Mouse (Mus musculus) limb, embryonic 13.5 days (tissue): Measurements from ENCODE around the gene Cpsf3. TPM values are rescaled to one million over a fixed set of nuclear protein-coding genes. Genes with fewer than 3 reads are reported as not detected.

Experiments
- ATAC-seq: fragments of 200-750 bp; cut with Nextera tagmentation; 2 replicates; pipeline ENCODE4 v1.8.0; 2017; ENCODE audit warnings: low read depth, moderate number of reproducible peaks, moderate TSS enrichment; ENCODE audit not compliant: low FRiP score
- H3K27ac ChIP-seq: fragments of 300-500 bp; sonication (generic); 2 replicates; pipeline ENCODE4 v1.5.1; 2015; ENCODE audit warnings: inconsistent platforms, mild to moderate bottlenecking, moderate library complexity
- H3K27me3 ChIP-seq: fragments of 300-500 bp; sonication (generic); 2 replicates; pipeline ENCODE4 v1.6.1; 2015; ENCODE audit warnings: mild to moderate bottlenecking, inconsistent platforms
- H3K36me3 ChIP-seq: fragments of 300-500 bp; sonication (generic); 2 replicates; pipeline ENCODE4 v1.6.1; 2015; ENCODE audit warnings: inconsistent platforms, mild to moderate bottlenecking, moderate library complexity
- H3K4me1 ChIP-seq: fragments of 300-500 bp; sonication (generic); 2 replicates; pipeline ENCODE4 v1.6.1; 2015; ENCODE audit warnings: inconsistent platforms
- H3K4me2 ChIP-seq: fragments of 300-500 bp; sonication (generic); replicated peaks from 2 replicates; pipeline ENCODE4 v1.6.1; 2015; ENCODE audit warnings: inconsistent platforms, mild to moderate bottlenecking, moderate library complexity
- H3K4me3 ChIP-seq: fragments of 300-500 bp; sonication (generic); 2 replicates; pipeline ENCODE4 v1.5.1; 2015; ENCODE audit warnings: moderate library complexity, mild to moderate bottlenecking, inconsistent platforms
- H3K9ac ChIP-seq: fragments of 300-500 bp; sonication (generic); 2 replicates; pipeline ENCODE4 v1.6.1; 2015; ENCODE audit warnings: mild to moderate bottlenecking, inconsistent platforms
- H3K9me3 ChIP-seq: fragments of 300-500 bp; sonication (generic); 2 replicates; pipeline ENCODE4 v1.6.1; 2016; ENCODE audit warnings: inconsistent platforms
- WGBS: fragments of 180-500 bp; shearing (Covaris S2); methylation state at CpG from one replicate; pipeline ENCODE4 v1.1.7; 2015; 5-methylcytosine and 5-hydroxymethylcytosine counted together
- polyA plus RNA-seq: library from polyadenylated mRNA; unstranded; fragments of >200 nt; fragmentation: Nextera tagmentation; extraction: Ambion mirVana; gene quantifications from 2 replicates; pipeline ENCODE4 v1.2.1, GENCODE M21; 2015

The Cpsf3 gene
- polyA plus RNA-seq, 1 experiment from 2014 or later = 114 TPM

DNA sequence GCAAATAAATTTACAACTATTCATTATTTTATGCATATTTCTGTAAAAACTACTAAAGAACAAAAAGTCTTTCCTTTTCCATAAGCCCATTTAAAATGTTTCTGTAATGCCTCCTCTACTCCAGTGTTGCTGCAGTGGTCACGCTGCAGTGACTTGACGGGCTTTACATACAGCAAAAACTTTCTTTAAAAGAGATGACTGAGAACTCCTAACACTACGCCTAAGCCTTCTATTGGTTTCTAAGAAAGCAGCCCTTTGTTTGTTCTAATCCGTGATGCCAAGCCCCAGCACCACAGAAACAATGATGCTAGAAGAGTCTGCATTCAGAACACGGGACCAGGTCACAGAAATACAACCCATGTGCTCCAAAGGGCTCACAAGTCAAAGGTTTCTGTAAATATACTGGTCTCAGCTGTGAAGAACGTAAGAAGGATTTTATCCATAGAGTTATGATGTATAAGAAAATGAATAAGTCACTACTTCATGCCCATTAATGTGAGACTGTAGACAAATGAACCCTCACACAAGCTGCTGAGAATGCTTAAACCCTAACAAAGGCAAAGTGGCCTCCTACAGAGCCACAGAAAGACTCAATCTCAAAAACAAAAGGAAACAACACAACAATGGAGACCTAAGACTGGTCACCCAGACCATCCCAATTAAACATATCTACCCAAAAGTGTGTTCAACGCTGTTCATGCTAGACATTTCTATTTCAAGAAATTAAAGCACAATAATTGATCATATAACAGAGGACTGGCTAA lies 65.1 kb downstream of the Cpsf3 start:
- Histone ChIP-seq H3K36me3 (peaks cover 71% of the 10 kb centered on the region), H3K27ac (no peak overlapping the region), H3K4me2 (no peak overlapping the region), H3K4me1 (no peaks in the 10 kb centered on the region), H3K4me3 (no peak overlapping the region), H3K27me3 (no peaks in the 10 kb centered on the region), H3K9me3 (0 out of 2 replicates have a peak, but pooled peaks cover 3% of the 10 kb centered on the region), H3K9ac (no peak overlapping the region)
- no peak for ATAC-seq
- 89% methylated on average over 7 of the region's 7 CpGs for WGBS

DNA sequence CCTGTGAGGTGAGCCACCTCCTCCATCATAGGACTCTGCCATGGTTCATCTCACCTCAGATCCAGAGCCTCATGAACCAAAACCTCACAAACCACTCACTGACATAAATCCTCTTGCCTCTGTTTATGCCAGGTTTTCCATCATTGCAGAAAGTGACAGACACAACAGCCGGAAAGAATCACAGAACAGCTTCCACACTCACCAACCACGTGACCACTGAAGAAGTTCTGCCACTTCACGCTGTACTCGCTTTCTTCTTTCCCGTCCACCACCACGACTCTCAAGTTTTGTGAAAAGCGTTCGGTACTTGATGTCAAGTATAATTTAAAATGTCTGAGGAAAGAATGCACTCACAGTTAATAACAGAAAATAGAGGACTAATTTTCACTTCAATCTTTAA lies 68.5 kb downstream of the Cpsf3 start:
- ATAC-seq = no peak
- Histone ChIP-seq H3K36me3 (peaks cover 72% of the 10 kb centered on the region), H3K4me1 (no peaks in the 10 kb centered on the region), H3K9ac (no peak overlapping the region), H3K4me2 (no peak overlapping the region), H3K27me3 (no peaks in the 10 kb centered on the region), H3K9me3 (0 out of 2 replicates have a peak, but pooled peaks cover 3% of the 10 kb centered on the region), H3K27ac (no peak overlapping the region), H3K4me3 (no peak overlapping the region)
- WGBS = 95% methylated on average over 8 of the region's 8 CpGs

DNA sequence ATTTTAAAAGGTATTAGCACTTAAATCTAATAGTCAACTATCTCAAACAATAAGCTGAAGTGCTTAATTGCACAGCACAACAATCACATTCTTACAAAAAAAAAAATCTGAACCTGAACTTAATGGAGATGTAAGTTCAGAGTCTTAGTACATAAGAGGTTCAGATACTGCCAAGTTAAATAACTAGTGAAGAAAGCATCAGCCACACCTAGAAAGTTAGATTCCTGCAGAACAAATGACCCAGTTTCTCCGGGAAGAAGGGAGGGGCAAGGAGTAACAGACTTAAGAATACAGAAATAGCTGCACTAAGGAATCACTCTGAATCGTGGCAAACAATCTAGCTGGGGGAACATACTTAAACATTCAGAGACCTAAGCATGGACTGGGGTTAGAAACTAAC lies 77.5 kb downstream of the Cpsf3 start:
- no peak overlapping the region for H3K4me3 ChIP-seq
- WGBS = 77% methylated on average over 2 of the region's 2 CpGs
- H3K27ac ChIP-seq = no peak overlapping the region
- peaks cover 18% of the 10 kb centered on the region for H3K36me3 ChIP-seq
- H3K27me3 ChIP-seq = no peaks in the 10 kb centered on the region
- no peaks in the 10 kb centered on the region for H3K9me3 ChIP-seq
- no peak overlapping the region for H3K9ac ChIP-seq
- no peak for ATAC-seq
- H3K4me1 ChIP-seq = no peaks in the 10 kb centered on the region
- no peak overlapping the region for H3K4me2 ChIP-seq

DNA sequence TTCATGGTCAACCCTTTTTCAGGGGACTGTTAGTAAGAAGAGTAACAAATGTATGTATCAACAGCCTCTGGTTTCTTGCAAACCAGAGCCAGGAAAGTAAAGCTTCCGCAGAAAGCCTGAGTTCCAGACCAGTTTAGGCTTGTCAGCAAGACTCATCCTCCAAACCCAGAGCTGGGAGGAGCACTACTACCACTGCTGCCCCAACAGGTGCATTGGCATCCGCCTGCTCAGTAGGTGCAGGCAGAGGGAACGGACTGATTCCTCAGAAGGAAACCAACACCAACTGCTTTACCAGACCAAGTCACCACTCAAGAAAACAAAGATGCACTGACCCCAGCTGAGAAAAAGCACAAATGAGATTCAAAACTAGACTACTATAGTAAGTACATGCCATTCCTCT lies 78.0 kb downstream of the Cpsf3 start:
- 89% methylated on average over 3 of the region's 3 CpGs for WGBS
- no peaks in the 10 kb centered on the region for H3K9me3 ChIP-seq
- no peak for ATAC-seq
- no peak overlapping the region for H3K4me3 ChIP-seq
- H3K9ac ChIP-seq = no peak overlapping the region
- no peak overlapping the region for H3K27ac ChIP-seq
- H3K4me1 ChIP-seq = no peaks in the 10 kb centered on the region
- no peaks in the 10 kb centered on the region for H3K27me3 ChIP-seq
- H3K4me2 ChIP-seq = no peak overlapping the region
- peaks cover 15% of the 10 kb centered on the region for H3K36me3 ChIP-seq

Other genes with a start within 250 kb of the Cpsf3 start
- gene Itgb1bp1, start 893 bp downstream of the Cpsf3 start, polyA plus RNA-seq = 52.6 and 55.2 TPM in 2 replicates
- gene Iah1, start 31.0 kb downstream of the Cpsf3 start, polyA plus RNA-seq = 58.0 and 61.3 TPM in 2 replicates
- 39.9 and 45.4 TPM in 2 replicates for gene Adam17, start 88.2 kb downstream of the Cpsf3 start, polyA plus RNA-seq
- 705 and 725 TPM in 2 replicates for gene Ywhaq, start 132.2 kb downstream of the Cpsf3 start, polyA plus RNA-seq